Mouse (Mus musculus) heart, postnatal 0 days (tissue): ENCODE measurements around the gene Sh3gl1.

Source experiments
- CTCF ChIP-seq: IDR thresholded peaks from 2 replicates; pipeline ENCODE4 v1.5.1; 2016; ENCODE audit warnings: antibody characterized with exemption, control low read depth, low read depth
- EP300 ChIP-seq: IDR thresholded peaks from 2 replicates; pipeline ENCODE4 v1.6.1; 2016; ENCODE audit warnings: antibody characterized with exemption, low read depth

GRCm38 (mm10) chr17:55968210-55968609, 68.2 kb downstream of the Sh3gl1 start:
- no peak for TF ChIP-seq EP300
- no peak for TF ChIP-seq CTCF
